Mouse (Mus musculus) common myeloid progenitor, adult 5-6 weeks (primary cell): ENCODE results near the gene Fam19a5. TPM values are rescaled to one million over a fixed set of nuclear protein-coding genes. Genes with fewer than 3 reads are reported as not detected.

Source experiments
- ATAC-seq: replicated peaks from 2 replicates; pipeline ENCODE4 v1.8.0; 2016; ENCODE audit warnings: low read depth, mild to moderate bottlenecking, moderate TSS enrichment, inconsistent platforms; ENCODE audit not compliant: poor library complexity, severe bottlenecking
- total RNA-seq: library from RNA; stranded (forward); fragments of 200-1000, 187-1606 nt; gene quantifications from 2 replicates; pipeline ENCODE4 v1.2.3, GENCODE M21; 2017

Gene Fam19a5
- total RNA-seq, 1 experiment from 2014 or later = not detected

DNA sequence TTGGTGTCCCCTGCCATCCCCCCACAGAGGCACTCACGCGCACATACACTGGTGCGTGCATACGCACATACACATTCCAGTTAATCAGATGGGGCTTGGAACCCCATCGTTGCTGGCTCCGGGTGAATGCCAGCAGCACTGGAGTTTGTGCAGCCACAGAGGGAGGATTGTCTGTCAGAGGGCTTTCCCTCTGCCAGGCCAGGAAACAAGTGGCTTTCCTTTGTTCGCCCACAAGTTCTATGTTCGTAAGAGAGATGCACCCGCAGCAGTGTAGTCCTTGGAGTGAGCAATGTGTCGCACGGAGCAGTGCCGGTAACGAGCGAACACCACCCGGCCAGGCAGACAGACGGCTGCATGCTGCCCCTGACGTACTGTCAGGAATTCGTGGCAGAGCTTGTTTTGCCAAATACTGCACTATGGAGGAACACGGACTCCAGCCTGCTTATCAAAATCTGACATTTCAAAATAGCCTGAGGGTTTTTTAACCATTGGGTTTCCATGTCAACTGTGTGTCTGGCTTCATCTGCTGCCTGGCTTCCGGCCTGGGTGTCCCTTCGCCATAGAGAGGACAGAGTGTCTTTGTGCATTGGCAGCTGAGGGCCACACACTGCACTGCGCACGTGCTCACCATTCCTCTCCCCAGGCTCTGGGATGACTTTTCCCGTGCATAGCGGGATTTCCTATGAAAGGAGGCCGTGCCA is 40.0 kb downstream of the Fam19a5 start:
- no peak for ATAC-seq

- ATAC-seq = no peak
These were observed 46.9 kb downstream of the Fam19a5 start for GRCm38 (mm10) chr15:87590975-87591374.

DNA sequence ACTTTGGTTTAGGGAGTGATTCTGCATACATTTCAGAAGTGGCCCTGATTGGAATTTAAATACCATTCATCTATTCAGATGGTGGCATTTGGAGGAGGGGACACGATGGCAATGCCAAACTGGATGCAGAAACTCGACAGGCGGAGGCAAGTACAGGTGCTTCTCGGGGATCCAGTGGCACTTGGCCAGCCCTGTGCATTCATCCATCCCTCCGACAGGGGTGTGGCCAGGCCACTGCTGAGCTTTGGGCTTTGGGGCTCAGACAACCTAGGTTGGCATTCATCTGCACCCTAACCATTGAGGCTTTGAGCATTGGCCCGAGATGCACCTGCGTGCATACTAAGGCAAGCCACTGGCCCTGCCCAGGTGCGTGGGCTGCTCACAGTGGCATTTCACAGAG is 52.6 kb downstream of the Fam19a5 start:
- no peak for ATAC-seq

GRCm38 (mm10) chr15:87597149-87597548 is 53.0 kb downstream of the Fam19a5 start:
- ATAC-seq = no peak

DNA sequence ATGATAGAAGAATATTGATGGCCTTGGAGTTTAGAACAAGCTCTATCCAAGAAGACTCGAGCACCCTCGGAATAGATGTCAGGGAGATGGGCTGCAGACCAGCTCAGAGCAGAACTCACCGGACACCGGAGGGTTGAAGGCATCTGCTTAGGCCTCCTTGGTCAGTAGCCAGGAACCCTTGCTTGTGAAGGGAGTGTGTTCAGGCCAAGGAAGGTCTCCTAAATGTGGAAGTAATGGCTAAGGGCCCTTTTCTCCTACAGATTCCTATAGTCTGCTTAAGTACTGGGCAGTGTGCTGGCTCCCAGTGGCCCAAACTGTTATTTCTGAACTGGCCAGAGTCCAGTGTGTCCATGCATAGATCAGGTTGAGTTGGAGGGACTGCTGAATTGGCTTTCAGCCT is 53.7 kb downstream of the Fam19a5 start:
- ATAC-seq = no peak

DNA sequence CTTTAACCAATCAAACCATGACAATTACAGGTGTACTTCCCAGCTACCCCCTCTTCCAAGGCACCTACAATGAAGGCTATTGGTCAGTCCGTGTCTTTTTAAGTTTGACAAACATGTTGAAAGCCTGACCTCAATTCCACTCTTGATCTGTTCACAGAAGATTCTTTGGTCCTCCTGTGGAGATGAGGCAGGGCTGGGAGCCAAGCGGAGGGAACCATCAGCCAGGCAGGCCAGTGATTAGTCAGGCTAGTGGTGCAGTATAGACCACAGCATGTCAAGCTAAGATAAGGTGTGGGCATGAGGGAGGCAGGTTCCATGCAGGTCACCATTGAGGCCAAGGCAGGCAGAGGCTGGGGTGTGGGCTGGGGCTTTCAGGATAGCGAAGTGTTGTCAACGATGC is 54.5 kb downstream of the Fam19a5 start:
- ATAC-seq = no peak

GRCm38 (mm10) chr15:87603316-87603715 is 59.2 kb downstream of the Fam19a5 start:
- ATAC-seq = no peak

DNA sequence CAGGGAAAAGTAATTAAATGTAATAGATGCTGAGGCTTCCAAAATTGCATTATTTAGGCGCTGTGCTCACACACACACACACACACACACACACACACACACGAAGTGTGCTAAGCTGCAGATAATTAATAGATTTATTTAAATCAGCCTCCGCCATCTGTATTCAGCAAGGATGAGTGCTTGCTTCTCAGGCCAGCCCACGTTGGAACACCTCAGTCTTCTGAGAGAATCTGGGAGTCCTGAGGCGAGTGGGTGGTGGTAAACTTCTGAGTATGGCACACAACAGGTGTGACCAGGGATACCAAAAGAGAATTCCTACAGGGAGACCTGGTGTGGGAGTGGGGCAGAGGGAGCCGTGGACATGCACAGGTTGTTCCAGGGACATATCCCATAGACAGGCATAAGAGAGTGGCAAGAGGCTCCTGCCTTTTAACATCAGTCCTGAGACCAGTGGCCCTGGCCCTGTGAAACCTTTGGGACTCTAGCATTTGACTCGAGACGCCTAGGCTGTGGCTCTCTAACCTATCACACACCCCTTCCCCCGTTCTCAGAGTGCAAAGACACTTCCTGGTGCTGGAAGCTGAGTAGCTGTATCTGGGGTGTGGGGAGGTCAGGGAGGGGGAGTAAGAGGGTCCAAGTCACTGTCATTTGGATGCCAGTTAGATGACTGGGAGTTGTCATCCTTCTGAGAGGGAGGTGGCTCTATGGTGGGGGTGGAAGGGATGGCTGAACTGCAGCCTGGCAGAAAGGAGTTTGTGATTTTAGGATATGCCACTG is 61.6 kb downstream of the Fam19a5 start:
- ATAC-seq = no peak

GRCm38 (mm10) chr15:87606702-87607101 is 62.6 kb downstream of the Fam19a5 start:
- ATAC-seq = no peak

GRCm38 (mm10) chr15:87609236-87609635 is 65.1 kb downstream of the Fam19a5 start:
- ATAC-seq = no peak

- ATAC-seq = peak; percentile 54; the same call in 1 of the 2 replicates
These were observed 80.0 kb downstream of the Fam19a5 start for GRCm38 (mm10) chr15:87623966-87624609.

DNA sequence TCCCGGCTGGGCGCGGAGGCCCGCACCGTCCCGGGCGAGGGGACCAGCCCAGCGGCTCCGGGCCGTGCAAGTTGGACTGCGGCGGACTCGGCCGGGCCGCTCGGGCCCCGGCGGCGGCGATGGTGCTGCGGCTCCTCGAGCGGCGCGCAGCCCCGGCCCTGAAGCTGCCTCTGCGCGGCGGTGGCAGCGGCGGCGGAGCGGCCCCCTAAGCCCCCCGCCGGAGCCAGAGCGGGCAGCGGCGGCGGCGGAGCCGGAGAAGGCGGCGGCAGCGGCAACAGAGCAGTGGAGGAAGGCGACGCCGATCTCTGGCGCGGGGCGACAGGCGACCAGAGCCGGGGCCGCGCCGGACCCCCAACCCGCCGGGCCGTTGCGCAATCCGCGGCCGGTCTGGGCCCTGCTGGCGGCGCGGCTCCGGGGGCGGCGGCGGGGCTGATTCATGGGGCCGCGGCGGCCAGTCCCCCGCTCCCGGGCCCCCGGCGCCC is 80.6 kb downstream of the Fam19a5 start:
- no peak for ATAC-seq

DNA sequence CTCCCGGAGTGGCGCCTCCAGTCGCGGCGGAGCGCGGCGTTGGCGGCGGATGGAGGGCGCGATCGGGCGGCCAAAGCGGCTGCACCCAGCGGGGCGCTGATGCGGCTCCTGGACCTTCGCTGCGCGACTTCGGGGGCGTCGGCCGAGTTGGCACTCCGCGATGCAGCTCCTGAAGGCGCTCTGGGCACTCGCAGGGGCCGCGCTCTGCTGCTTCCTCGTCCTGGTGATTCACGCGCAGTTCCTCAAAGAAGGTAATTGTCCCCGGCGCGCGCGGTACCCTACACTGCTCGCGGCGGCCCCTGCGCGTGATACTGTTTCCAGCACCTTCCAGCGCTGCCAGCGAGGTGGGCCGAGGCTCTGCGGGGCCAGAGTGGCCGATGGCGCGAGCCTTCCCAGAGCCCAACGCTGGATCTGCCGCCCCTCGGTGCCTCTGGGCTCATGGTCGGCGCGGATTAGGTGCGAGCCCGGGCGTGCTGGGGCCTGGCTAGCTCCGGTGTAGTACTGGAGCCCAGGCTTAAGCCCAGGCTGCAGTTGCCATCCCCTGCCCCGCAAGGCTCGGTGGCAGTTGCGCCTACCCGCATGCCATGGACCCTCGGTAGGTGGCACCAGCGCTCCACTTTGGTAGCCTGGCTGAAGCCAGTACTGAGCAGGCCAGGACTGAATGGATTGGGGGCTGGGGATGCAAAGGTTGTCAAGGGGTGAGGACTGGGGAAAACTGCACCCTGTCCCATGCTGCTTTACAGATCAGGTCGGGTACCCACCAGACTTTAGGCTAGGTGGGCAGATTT is 81.3 kb downstream of the Fam19a5 start:
- ATAC-seq = peak; percentile 69

DNA sequence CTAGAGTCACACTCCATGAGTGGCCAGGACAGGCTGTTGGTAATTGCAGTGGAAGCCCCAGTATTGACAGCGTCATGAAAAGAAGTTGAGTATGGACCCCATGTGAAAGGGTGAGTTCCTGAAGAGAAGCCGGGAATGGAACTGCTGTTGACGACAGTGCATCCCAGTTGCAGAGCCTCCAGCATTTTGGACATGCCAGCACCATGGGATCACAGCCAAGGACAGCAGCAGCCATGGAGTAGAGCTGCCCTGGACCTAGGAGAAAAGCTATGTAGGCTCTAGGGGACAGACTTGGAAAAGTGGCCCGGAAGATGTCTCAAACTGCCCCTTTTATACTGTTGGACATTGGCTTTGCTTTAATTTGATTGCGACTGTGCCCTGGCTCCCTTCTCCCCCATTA is 91.2 kb downstream of the Fam19a5 start:
- ATAC-seq = no peak

DNA sequence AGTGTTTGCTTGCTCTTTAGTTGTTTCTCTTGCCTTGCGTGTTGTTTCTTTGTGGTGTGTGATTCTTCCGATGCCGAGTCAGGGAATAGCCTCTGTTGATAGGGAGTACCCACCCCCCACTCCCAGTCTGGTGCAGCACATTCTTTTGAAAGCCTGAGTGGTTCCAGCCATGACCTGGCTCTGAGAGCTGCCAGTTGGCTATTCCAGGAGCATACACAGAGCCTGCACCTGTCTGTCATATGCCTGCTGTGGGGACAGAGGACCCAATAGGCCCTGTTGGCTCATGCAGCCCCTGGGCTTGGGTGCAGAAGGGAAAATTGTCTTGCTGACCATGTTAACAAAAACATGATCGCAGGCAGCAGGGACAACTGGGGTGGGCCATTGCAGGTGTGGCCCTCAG is 92.3 kb downstream of the Fam19a5 start:
- ATAC-seq = no peak

DNA sequence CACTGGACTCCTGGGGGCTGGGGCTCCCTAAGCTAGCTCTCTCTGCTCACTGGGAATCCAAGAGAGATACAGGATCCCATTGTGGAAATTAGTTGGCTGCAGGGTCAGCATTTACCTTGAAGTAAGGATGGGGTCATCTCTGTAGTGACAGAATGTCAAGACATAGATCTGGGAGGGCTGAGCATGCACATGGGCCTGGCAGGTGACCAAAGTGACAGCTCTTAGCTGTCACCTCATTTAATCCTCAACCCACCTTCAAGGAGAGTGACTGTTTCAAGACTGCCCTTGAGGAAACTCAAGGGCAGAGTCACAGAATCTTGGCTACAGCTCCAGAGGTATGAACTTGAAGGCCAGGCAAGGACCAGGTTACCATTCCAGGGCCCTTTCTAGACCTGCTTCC is 93.1 kb downstream of the Fam19a5 start:
- no peak for ATAC-seq

GRCm38 (mm10) chr15:87638270-87638669 is 94.2 kb downstream of the Fam19a5 start:
- ATAC-seq = no peak

DNA sequence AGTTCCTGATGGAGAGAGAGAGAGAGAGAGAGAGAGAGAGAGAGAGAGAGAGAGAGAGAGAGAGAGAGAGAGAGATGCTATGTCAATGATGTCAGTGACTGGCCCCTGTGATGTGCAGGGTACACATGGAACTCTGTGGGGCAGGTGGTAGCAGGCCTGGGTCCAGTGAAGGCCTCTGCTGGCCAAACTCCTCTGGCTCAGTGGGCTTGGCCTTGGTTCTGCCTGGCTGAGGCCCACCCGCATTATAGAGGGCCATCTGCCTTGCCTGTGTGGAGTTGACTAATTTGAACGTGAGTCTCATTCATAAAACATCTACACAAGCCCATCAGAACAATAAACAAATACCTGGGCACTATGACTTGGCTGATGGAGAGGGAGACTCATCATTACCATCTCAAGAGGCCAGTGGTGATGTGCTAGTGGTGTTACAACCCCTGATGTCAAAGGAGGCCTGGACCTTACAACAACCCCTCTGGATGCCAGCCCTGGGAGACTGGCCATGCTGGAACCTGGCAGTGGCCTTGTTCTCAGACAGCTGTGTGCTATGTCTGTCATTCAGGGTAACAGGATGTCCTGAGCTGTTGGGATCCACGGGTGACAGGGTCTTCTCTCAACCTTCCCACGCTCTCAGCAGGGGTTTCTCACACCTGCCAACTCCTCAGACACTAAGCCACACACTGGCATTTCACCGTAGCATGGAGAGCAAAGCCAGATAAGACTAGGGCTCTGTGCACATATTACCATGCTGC is 102.4 kb downstream of the Fam19a5 start:
- ATAC-seq = no peak

- ATAC-seq = no peak
These were observed 105.6 kb downstream of the Fam19a5 start for GRCm38 (mm10) chr15:87649651-87650050.

- no peak for ATAC-seq
These were observed 110.5 kb downstream of the Fam19a5 start for GRCm38 (mm10) chr15:87654551-87654950.
